Mouse (Mus musculus) C2C12 (cell line): ENCODE measurements at regions not wholly inside any gene's neighbourhood (a gene's known extent, or its start where the extent isn't known, plus 50 kb on each side); places are given as distances from the start of the nearest gene placed in this dataset.

ENCODE experiments used
- CTCF ChIP-seq: IDR thresholded peaks from one replicate; pipeline ENCODE4 v1.5.1; 2011; ENCODE audit not compliant: control insufficient read depth, insufficient read depth, insufficient read length
- MAX ChIP-seq: IDR thresholded peaks from one replicate; pipeline ENCODE4 v1.6.1; 2011; ENCODE audit warnings: mild to moderate bottlenecking, control low read depth
- USF1 ChIP-seq: IDR thresholded peaks from one replicate; pipeline ENCODE4 v1.6.1; 2011; ENCODE audit warnings: low read depth, mild to moderate bottlenecking, control low read depth, moderate library complexity

DNA sequence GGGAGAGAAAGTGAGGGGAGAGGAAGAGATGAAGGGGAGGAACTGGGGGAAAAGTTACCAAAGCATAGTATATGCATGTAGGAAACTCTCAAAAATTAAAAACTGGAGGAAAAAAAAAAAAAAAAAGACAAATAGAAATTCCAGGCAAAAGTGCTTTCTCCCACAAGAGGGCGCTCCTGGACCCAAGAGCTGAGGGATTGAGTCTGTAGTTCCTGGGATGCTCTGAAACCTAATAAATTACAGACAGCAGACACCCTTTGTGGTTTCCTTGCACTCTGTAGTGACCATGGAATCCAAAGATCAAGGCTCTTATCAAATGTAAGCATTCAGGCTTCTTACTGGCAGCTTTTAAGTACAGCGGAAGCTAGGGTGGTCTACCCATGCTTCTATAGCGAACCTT is 86.7 kb upstream of the Pabpc6 start:
- TF ChIP-seq CTCF (peak; percentile 3), USF1 (no peak), MAX (no peak)
